Mouse (Mus musculus): Measurements from ENCODE around the gene Kdelr1. TPM values are rescaled to one million over a fixed set of nuclear protein-coding genes. Genes with fewer than 3 reads are reported as not detected.
"Not testable (repeated sequence)": the region's sequence is repeated elsewhere in the genome, so short reads cannot be mapped to it uniquely, and the experiment has no call there.

Kdelr1 gene
- polyA plus RNA-seq, 1 experiment from 2014 or later, result 85.2 TPM

DNA sequence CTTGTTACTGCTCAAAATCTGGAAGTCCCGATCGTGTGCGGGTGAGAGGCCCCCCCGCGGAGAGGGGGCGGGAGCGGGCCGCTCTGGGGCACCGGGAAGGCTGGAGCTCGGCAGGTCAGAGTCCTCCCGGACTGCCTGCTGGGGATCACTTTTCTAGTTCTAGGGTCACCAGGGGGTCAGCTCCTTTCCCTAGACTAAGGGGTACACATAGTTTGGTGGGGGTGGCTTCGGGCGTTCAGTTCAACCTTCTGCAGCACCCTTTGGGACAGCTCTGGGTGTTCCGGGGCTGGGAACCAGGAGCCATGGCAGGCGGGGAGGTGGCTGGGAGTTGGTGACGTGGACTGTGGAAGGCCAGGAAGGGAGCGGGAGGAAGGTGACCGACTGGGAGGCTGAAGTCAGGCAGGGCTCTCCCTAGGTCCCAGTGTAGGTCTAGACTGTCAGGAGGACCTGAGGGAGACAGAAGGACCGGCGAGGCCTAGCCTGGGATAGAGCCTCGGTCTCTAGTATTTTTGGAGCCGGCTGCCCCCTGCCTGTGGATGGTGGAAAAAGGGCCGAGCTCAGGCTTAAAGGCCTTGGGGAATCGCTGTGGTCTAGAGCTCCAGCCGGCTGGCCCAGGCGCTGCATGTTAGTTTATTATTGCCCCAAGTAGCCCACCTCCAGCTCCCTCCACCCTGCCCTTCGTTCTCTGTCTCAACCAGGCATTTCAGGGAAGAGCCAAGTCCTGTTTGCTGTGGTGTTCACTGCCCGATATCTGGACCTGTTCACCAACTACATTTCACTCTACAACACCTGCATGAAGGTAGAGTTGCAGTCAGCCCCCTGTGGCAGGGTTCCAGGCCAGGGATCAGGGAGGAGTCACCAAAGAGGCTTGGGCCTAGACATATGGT lies 732 bp downstream of the Kdelr1 start:
- peak; percentile 50 for ATAC-seq (replicated peaks; ENCODE audit: insufficient number of reproducible peaks, low FRiP score, low TSS enrichment, low read depth)
- WGBS, result 3% methylated on average over 28 of the region's 28 CpGs
- peaks cover 8% of the 10 kb centered on the region for H3K4me1 ChIP-seq (ENCODE audit: control insufficient read depth, insufficient read depth, low read length)

DNA sequence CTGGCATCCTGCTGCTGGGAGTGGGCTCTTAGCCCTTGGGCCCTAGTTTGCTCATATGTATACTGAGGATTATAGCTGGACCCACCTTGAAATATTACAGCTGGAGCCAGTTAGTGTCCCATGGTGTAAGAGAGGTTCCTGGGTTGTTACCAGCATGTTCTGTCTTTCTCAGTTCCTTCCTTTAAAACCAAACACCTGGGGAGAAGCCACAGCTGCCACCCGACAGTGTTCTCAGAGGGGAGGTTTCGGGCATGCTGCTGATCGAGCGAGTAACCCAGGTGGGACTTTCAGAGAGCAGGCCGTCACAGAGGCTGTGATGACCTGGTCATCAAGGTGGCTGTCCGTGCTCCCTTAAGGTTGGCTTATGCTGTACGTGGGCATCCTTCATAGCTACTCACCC lies 4.3 kb downstream of the Kdelr1 start:
- Histone ChIP-seq H3K36me3 (replicated peaks; ENCODE audit: control insufficient read depth, insufficient read depth, low read depth, low read length) (peaks cover 14% of the 10 kb centered on the region), H3K9me3 (replicated peaks; ENCODE audit: control insufficient read depth, low read length) (no peaks in the 10 kb centered on the region), H3K4me2 (ENCODE audit: low read depth, low read length) (no peak overlapping the region), H3K4me1 (ENCODE audit: control insufficient read depth, insufficient read depth, low read length) (no peaks in the 10 kb centered on the region), H3K9ac (replicated peaks; ENCODE audit: low read length) (no peak overlapping the region), H3K27ac (replicated peaks; ENCODE audit: low read depth, low read length) (no peak overlapping the region), H3K27me3 (ENCODE audit: control insufficient read depth, insufficient read depth, low read length) (no peaks in the 10 kb centered on the region), H3K4me3 (ENCODE audit: low read depth, low read length) (no peak overlapping the region)
- ATAC-seq (replicated peaks; ENCODE audit: insufficient number of reproducible peaks, low FRiP score, low TSS enrichment, low read depth) (no peak), DNase-seq (ENCODE audit: low spot score) (no peak)
- 95% methylated on average over 7 of the region's 7 CpGs for WGBS

More for the DNA sequence above, 732 bp downstream of the Kdelr1 start:
- peaks cover 8% of the 10 kb centered on the region; the same call in 1 of the 2 replicates for H3K36me3 ChIP-seq (replicated peaks; ENCODE audit: control insufficient read depth, insufficient read depth, low read depth, low read length)
- peak overlapping the region; percentile 89 for H3K27ac ChIP-seq (replicated peaks; ENCODE audit: low read depth, low read length)
- peaks cover 24% of the 10 kb centered on the region for H3K27me3 ChIP-seq (ENCODE audit: control insufficient read depth, insufficient read depth, low read length)
- no peaks in the 10 kb centered on the region for H3K9me3 ChIP-seq (replicated peaks; ENCODE audit: control insufficient read depth, low read length)
- H3K4me2 ChIP-seq (ENCODE audit: low read depth, low read length), result peak overlapping the region; percentile 91
- peak overlapping the region; percentile 85 for H3K4me3 ChIP-seq (ENCODE audit: low read depth, low read length)
- DNase-seq (ENCODE audit: low spot score), result peak; percentile 66
- H3K9ac ChIP-seq (replicated peaks; ENCODE audit: low read length), result peak overlapping the region; percentile 92

- H3K9me3 ChIP-seq (replicated peaks; ENCODE audit: control insufficient read depth, low read length); ATAC-seq (replicated peaks; ENCODE audit: insufficient number of reproducible peaks, low FRiP score, low TSS enrichment, low read depth); DNase-seq (ENCODE audit: low spot score); H3K4me1 ChIP-seq (ENCODE audit: control insufficient read depth, insufficient read depth, low read length); H3K4me2 ChIP-seq (ENCODE audit: low read depth, low read length); H3K27ac ChIP-seq (replicated peaks; ENCODE audit: low read depth, low read length); H3K27me3 ChIP-seq (ENCODE audit: control insufficient read depth, insufficient read depth, low read length); H3K4me3 ChIP-seq (ENCODE audit: low read depth, low read length); H3K9ac ChIP-seq (replicated peaks; ENCODE audit: low read length): not testable (repeated sequence)
- peaks cover 14% of the 10 kb centered on the region for H3K36me3 ChIP-seq (replicated peaks; ENCODE audit: control insufficient read depth, insufficient read depth, low read depth, low read length)
- WGBS, result 100% methylated on average over 1 of the region's 1 CpGs
Observed at GRCm38 (mm10) chr7:45878278-45878677, 5.7 kb downstream of the Kdelr1 start, which contains the start of gene Grin2d. Grin2d (minus strand) TSS chr7:45878378.

DNA sequence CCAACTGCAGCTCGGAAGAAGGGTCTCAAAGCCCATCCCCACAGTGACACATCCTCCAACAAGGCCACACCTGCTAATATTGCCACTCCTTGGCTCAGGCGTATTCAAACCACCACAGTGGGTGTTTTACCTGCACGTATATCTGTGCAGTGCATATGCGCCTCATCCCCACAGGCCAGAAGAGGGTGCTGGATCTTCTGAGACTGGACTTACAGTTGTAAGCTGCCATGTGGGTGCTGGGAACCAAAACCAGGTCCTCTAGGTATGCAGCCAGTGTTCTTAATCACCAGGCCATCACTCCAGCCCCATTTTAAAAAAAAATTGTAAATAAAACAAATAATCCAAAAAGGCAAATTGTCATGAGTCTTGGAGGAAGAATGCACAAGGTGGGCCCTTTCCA lies 8.0 kb downstream of the Kdelr1 start:
- ATAC-seq (replicated peaks; ENCODE audit: insufficient number of reproducible peaks, low FRiP score, low TSS enrichment, low read depth) (no peak), DNase-seq (ENCODE audit: low spot score) (no peak)
- no peak overlapping the region for H3K4me2 ChIP-seq (ENCODE audit: low read depth, low read length)
- H3K4me1 ChIP-seq (ENCODE audit: control insufficient read depth, insufficient read depth, low read length), result no peaks in the 10 kb centered on the region
- H3K27me3 ChIP-seq (ENCODE audit: control insufficient read depth, insufficient read depth, low read length), result no peaks in the 10 kb centered on the region
- no peaks in the 10 kb centered on the region for H3K9me3 ChIP-seq (replicated peaks; ENCODE audit: control insufficient read depth, low read length)
- H3K9ac ChIP-seq (replicated peaks; ENCODE audit: low read length), result no peak overlapping the region
- no peak overlapping the region for H3K27ac ChIP-seq (replicated peaks; ENCODE audit: low read depth, low read length)
- H3K4me3 ChIP-seq (ENCODE audit: low read depth, low read length), result no peak overlapping the region
- H3K36me3 ChIP-seq (replicated peaks; ENCODE audit: control insufficient read depth, insufficient read depth, low read depth, low read length), result peaks cover 16% of the 10 kb centered on the region
- over 99% methylated on average over 4 of the region's 4 CpGs for WGBS

- Histone ChIP-seq H3K9me3 (replicated peaks; ENCODE audit: control insufficient read depth, low read length) (no peaks in the 10 kb centered on the region), H3K4me2 (ENCODE audit: low read depth, low read length) (no peak overlapping the region), H3K27ac (replicated peaks; ENCODE audit: low read depth, low read length) (no peak overlapping the region), H3K9ac (replicated peaks; ENCODE audit: low read length) (no peak overlapping the region), H3K36me3 (replicated peaks; ENCODE audit: control insufficient read depth, insufficient read depth, low read depth, low read length) (peaks cover 16% of the 10 kb centered on the region), H3K4me1 (ENCODE audit: control insufficient read depth, insufficient read depth, low read length) (no peaks in the 10 kb centered on the region), H3K27me3 (ENCODE audit: control insufficient read depth, insufficient read depth, low read length) (no peaks in the 10 kb centered on the region), H3K4me3 (ENCODE audit: low read depth, low read length) (no peak overlapping the region)
- DNase-seq (ENCODE audit: low spot score) (no peak), ATAC-seq (replicated peaks; ENCODE audit: insufficient number of reproducible peaks, low FRiP score, low TSS enrichment, low read depth) (no peak)
- 90% methylated on average over 2 of the region's 2 CpGs for WGBS
Observed at GRCm38 (mm10) chr7:45881011-45881410, 8.4 kb downstream of the Kdelr1 start.

DNA sequence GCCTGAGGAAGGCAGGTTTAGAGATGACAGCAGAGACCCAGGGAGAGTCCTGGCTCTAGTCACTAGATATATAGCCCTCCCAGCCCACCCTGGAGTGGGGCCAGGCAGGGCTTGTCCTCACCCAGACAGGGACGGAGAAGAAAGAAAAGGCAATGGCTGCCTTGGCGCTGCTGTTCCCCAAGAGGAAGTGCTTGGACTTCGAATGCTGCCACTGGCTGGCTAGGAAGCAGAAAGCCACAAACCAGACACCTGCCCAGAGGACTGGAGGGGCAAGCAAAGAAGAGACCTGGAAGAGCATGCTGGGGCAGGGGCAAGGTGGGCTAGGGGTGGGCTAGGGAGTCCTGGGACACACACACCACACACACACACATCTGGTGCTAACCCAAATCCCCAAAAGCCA lies 14.7 kb downstream of the Kdelr1 start:
- WGBS, result 62% methylated on average over 3 of the region's 3 CpGs
- Histone ChIP-seq H3K4me1 (ENCODE audit: control insufficient read depth, insufficient read depth, low read length) (no peaks in the 10 kb centered on the region), H3K27me3 (ENCODE audit: control insufficient read depth, insufficient read depth, low read length) (no peaks in the 10 kb centered on the region), H3K9me3 (replicated peaks; ENCODE audit: control insufficient read depth, low read length) (no peaks in the 10 kb centered on the region), H3K27ac (replicated peaks; ENCODE audit: low read depth, low read length) (no peak overlapping the region), H3K36me3 (replicated peaks; ENCODE audit: control insufficient read depth, insufficient read depth, low read depth, low read length) (peaks cover 3% of the 10 kb centered on the region), H3K9ac (replicated peaks; ENCODE audit: low read length) (no peak overlapping the region), H3K4me3 (ENCODE audit: low read depth, low read length) (no peak overlapping the region), H3K4me2 (ENCODE audit: low read depth, low read length) (no peak overlapping the region)
- ATAC-seq (replicated peaks; ENCODE audit: insufficient number of reproducible peaks, low FRiP score, low TSS enrichment, low read depth) (no peak), DNase-seq (ENCODE audit: low spot score) (no peak)

DNA sequence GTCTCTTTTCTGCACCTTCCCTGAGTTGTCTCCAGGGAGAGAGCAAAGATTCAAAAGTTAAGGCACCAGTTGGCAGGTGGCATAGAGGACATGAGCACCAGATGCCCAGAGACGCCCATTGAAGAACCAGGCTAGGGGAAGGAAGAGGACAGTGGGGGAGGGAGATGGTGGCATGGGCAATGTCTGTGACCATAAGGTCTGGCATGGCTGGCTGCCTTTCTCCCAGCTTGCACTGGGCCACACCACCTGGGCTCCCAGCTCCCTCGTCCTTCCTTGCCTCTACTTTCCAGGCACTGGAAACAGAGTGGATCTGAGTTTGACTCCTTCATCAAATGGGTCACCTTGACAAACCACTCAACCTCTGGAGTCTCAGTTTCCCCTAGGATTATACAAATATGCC lies 20.1 kb downstream of the Kdelr1 start:
- DNase-seq (ENCODE audit: low spot score) (no peak), ATAC-seq (replicated peaks; ENCODE audit: insufficient number of reproducible peaks, low FRiP score, low TSS enrichment, low read depth) (no peak)
- WGBS, result 85% methylated on average over 2 of the region's 2 CpGs
- Histone ChIP-seq H3K9me3 (replicated peaks; ENCODE audit: control insufficient read depth, low read length) (no peaks in the 10 kb centered on the region), H3K4me2 (ENCODE audit: low read depth, low read length) (no peak overlapping the region), H3K9ac (replicated peaks; ENCODE audit: low read length) (no peak overlapping the region), H3K4me3 (ENCODE audit: low read depth, low read length) (no peak overlapping the region), H3K27me3 (ENCODE audit: control insufficient read depth, insufficient read depth, low read length) (no peaks in the 10 kb centered on the region), H3K27ac (replicated peaks; ENCODE audit: low read depth, low read length) (no peak overlapping the region), H3K4me1 (ENCODE audit: control insufficient read depth, insufficient read depth, low read length) (no peaks in the 10 kb centered on the region), H3K36me3 (replicated peaks; ENCODE audit: control insufficient read depth, insufficient read depth, low read depth, low read length) (no peaks in the 10 kb centered on the region)

- Histone ChIP-seq H3K27ac (replicated peaks; ENCODE audit: low read depth, low read length) (no peak overlapping the region), H3K4me3 (ENCODE audit: low read depth, low read length) (peak overlapping the region; percentile 49; the same call in 1 of the 2 replicates), H3K4me2 (ENCODE audit: low read depth, low read length) (peak overlapping the region; percentile 14; the same call in 1 of the 2 replicates), H3K9ac (replicated peaks; ENCODE audit: low read length) (peak overlapping the region; percentile 37; the same call in 1 of the 2 replicates), H3K4me1 (ENCODE audit: control insufficient read depth, insufficient read depth, low read length) (no peaks in the 10 kb centered on the region), H3K36me3 (replicated peaks; ENCODE audit: control insufficient read depth, insufficient read depth, low read depth, low read length) (no peaks in the 10 kb centered on the region), H3K9me3 (replicated peaks; ENCODE audit: control insufficient read depth, low read length) (no peaks in the 10 kb centered on the region), H3K27me3 (ENCODE audit: control insufficient read depth, insufficient read depth, low read length) (no peaks in the 10 kb centered on the region)
- DNase-seq (ENCODE audit: low spot score) (no peak), ATAC-seq (replicated peaks; ENCODE audit: insufficient number of reproducible peaks, low FRiP score, low TSS enrichment, low read depth) (peak; percentile 55)
- WGBS, result 70% methylated on average over 6 of the region's 6 CpGs
Observed at GRCm38 (mm10) chr7:45895931-45896516, 23.5 kb downstream of the Kdelr1 start.
